Mouse (Mus musculus) heart, adult 18-20 months (tissue): Measurements from ENCODE around the gene Smc4. TPM values are rescaled to one million over a fixed set of nuclear protein-coding genes. Genes with fewer than 3 reads are reported as not detected.
A peak's percentile ranks its signal among the peaks of the same experiment; 100 is the strongest.
"Not testable (repeated sequence)": the region's sequence is repeated elsewhere in the genome, so short reads cannot be mapped to it uniquely, and the experiment has no call there.

Experiments used
- DNase-seq, 2 experiments: peaks; one replicate each; pipeline ENCODE4 v3.0.0; 2021 to 2022; ENCODE audit warnings: mixed read lengths in 1 of 2
- total RNA-seq, 2 experiments: library from RNA; stranded (reverse); gene quantifications; 2 replicates each; pipeline ENCODE4 v1.2.3; 2021

Gene Smc4
- total RNA-seq, 2 experiments from 2014 or later, result 9.7 to 13.3 TPM

DNA sequence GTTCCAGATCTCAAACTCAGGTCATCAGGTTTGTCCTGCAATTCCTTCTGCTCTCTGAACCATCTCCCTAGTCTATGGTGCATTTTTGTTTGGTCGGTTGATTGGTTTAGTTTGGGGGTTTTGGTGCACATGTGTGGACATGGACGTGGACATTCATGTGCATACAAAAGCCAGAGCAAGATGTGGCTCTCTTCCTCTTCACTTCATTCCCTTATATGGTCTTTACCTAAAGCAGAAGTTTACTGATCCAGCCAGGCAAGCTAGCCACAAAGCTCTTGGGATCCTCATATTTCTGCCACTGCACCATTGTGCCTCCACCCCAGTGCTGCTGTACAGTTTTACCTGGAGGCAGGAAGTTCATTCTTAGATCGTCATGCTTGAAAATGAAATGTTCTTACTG is 12.6 kb downstream of the Smc4 start:
- no peak for DNase-seq

DNA sequence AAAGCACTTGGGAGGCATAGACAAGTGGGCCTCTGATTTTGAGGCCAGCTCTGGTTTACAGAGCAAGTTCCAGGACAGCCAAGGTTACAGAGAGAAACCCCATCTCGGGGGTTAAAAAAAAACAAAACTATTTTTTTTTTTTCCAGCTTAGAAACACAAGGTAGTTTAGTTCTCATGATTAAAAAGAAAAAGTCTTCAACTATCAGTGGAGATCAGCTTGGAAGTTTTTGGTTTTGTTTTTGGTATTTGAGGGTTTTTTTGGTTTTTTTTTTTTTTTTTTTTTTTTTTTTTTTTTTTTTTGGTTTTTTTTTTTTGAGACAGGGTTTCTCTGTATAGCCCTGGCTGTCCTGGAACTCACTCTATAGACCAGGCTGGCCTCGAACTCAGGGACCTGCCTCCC is 14.1 kb downstream of the Smc4 start:
- not testable (repeated sequence) for DNase-seq

DNA sequence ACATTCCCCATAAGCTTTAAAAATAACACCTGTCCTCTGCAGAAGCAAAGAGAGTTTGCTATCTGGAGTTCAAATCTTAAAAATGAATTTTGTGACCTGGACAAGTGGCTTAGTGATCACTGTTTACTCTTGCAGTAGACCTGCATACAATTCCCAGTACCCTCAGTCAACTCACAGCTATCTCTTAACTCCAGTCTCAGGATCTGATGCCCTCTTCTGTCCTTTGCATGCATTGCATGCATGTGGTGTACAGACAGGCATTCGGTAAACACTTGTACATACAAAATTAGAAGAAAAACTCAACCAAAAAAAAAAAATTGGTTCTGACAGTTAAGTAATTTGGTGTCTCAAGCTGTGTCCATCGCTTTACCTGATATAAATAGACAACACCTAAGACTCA is 15.7 kb downstream of the Smc4 start:
- no peak for DNase-seq

DNA sequence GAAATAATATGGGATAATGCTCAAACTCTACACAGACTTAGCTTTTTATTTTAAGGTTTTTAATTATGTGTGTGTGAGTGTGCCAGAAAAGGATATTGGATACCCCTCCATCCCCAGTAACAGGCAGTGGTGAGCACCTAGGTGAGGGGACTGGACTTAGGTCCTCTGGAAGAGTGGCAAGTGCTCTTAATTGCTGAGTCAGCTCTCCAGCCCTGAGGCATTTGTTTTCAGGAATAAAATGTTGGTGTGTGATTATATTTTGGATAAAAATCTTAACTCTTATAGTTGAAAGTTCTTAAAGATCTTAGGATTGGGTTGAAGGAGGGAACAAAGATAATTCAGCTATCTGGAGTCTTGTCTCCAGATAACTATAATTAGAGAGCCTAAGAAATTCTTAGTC is 16.2 kb downstream of the Smc4 start:
- no peak for DNase-seq

DNA sequence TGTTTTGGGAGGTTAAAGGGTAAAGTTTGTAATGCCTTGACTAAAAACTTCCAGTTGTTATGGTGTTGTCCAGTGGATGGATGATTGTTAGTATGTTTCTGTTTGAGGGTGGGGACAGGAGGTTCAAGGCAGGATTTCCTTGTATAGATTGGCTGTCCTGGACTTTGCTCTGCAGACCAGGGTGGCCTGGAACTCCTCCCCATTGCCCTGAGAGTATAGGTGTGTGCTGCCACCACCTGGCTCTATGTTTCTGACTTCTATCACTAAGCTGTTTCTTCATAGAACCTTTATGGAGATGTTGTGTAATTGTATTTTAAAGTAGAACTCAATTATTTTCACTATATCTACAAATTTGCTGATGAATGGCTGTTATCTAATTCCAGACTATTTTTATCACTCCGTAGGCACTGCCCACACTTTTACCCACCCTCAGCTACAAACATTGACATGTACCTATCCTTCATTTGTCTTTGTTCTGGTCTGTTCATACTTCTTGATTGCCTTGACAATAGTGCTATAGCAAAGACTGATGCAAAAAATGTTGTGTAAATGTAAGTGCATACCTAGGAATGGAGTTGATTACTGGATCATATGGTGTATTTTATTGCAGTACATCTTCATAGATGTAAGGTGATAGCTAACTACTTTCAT is 21.7 kb downstream of the Smc4 start:
- no peak for DNase-seq

DNA sequence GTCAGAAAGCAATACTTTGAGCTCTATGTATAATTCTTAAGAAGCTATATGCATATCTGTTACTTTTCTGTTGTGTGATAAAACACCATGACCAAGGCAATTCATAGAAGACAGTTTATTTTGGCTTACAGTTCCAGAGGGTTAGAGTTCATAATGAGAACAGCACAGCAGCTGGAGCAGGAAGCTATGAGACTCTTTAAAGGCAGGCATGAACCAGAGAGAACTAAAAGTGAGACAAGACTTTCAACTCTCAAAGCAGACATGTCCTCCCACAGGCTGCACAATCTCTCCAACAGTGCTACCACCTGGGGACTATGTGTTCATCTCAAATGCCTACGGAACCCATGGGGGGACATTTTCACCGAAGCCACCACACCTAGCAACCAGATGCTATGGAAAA is 35.6 kb downstream of the Smc4 start:
- no peak for DNase-seq

- no peak for DNase-seq
These were observed 36.8 kb downstream of the Smc4 start for GRCm38 (mm10) chr3:69041298-69041697.

DNA sequence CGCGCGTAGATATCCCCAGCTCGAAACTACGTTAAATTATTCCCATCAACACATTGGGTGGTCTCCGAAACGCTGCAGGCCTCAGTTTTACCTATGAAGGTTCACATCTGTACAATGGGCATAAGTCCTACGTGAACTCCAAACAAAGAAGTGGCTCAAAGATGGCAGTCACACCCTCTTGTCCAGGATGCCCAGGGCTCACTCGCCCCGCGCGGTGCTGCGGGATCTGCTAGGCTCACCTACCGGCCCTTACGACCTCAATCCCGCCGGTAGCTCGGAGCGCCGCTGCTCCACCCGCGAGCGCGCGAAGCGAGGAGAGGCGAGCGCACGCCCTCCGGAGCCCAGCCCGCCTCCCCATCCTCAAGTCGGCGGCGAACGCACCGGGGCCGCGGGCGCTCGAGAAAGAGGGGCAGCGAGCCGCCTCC is 39.6 kb downstream of the Smc4 start:
- DNase-seq, result peak in 1 of 2 experiments; percentile 55

- peak; percentile 90 to 93 for DNase-seq
These were observed 40.3 kb downstream of the Smc4 start, which contains the start of gene Trim59 for GRCm38 (mm10) chr3:69044645-69045399. Gene Trim59, minus strand, starts transcription at chr3:69044755.

- DNase-seq, result no peak
These were observed 40.8 kb downstream of the Smc4 start for GRCm38 (mm10) chr3:69045400-69045703.

- peak in 1 of 2 experiments; percentile 26 for DNase-seq
These were observed 41.2 kb downstream of the Smc4 start for GRCm38 (mm10) chr3:69045750-69046149.

DNA sequence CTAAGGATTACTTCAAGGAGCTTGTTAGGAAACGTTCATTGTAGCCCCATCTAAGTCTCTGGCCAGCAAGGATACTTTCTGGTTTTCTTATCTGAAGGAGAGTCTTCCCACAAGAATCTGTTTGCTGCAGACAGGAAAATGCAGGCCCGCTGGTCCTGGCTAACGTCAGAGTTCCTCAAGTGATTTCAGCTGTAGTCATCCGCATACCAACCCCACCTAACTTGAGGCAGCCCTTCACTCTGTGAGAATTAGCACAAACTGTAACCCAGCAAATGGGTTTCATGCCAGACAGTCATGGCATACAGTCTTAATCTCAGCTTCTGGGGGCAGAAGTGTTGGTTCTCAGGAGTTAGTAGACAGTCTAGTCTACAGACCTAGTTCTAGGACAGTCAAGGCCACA is 42.0 kb downstream of the Smc4 start:
- no peak for DNase-seq

DNA sequence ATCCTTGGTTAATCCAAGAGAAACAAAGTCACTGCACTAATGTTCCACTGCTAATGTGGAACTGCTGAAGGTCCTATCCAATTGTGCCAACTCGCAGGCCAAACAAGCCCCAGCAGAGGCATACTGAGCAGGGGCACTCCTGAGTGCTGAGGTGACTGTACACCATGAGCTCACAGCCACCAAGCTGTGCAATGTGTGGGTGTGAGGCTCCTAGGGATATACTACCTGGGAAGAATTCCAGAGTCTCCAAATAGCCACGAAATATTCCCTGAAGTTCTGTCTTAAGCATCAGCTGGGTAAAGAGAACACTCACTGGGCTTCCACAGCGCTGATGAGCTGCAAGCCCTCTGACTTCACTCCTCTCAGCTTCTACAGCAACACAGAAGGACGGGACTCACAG is 43.1 kb downstream of the Smc4 start:
- no peak for DNase-seq

DNA sequence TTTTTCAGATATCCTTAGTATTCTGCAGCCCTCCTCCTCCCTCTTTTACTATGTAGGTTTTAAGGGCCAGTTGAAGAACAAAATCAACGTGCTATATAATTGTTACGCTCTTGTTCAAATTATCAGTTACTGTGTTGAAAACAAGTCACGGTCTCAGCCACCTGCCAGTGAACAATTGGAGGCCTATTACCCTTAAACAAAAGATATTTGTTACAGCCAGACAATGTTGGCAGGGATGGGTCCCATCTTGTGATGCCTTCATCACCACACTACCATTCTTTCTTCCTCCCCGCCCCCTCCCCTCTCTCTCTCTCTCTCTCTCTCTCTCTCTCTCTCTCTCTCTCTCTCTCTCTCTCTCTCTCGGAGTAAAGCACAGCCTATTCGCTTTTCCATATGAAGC is 44.5 kb downstream of the Smc4 start:
- DNase-seq, result no peak

DNA sequence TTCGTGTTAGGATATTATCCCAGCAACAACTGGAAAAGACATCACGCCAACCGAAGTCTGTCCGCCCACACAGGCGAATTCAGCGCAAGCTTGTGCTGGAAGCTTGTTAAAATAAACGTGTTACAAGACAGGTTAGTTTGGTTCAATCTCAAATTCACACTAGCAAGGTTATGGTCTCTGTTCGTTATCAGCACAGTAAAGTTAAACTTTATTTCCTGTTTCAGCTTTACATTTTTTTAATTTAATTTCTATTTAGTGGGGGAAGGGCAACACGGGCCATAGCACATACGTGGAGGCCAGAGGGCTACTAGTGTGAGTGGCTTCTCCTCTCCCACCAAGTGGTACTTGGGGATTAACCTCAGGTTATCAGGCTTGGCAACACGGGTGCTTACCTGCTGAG is 47.4 kb downstream of the Smc4 start:
- DNase-seq, result no peak

DNA sequence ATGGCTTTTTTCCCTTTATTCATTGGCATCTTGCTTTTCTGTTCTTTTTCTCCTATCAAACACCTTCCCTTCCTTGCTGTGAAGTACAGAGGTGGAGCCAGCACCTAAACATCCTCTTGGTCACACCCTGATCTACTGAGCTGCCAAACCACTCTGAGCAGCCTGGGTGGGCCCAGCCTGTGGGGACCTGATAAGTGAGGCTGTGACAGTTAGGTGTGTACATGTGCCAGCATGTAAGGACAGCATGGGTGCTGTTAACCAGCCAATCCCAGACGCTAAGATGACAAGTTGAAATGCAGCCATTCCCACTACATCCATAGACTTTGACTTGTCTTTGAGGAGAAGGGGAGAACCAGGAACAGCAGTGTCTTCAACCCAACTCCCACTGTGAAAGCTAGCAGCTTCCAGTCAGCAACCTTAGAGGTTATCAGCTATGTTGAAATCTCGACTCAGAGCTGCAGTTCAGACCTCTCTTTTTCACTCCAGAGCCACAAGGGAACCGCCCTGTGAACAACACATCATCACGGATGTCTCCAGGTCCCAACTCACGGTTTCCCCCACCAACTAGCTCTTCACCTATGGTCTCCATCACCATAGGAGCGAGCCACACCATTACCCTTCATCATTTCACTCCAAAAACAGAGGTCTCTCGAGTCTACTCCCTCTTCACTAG is 50.4 kb downstream of the Smc4 start:
- DNase-seq, result no peak

GRCm38 (mm10) chr3:69055871-69056270 is 51.3 kb downstream of the Smc4 start:
- no peak for DNase-seq

- DNase-seq, result no peak
These were observed 56.1 kb downstream of the Smc4 start for GRCm38 (mm10) chr3:69060672-69061071.

DNA sequence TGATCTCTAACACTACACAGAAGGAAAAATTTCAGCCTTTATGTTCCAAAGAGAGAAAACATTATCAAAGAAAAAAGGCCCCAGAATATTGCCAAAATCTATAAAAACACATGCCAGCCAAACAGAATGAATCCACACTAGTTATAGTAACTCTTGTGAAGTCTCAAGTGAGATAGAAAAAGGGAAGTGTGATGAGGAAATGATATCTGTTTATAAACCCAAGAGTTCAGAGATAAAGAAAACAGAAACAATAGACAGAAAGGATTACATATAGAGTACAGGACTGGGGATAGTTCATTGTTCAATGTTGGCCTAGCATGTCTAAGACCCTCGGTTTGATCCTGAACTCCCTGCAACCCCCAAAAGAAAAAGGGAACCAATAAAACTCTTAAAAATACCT is 58.2 kb downstream of the Smc4 start:
- no peak for DNase-seq

DNA sequence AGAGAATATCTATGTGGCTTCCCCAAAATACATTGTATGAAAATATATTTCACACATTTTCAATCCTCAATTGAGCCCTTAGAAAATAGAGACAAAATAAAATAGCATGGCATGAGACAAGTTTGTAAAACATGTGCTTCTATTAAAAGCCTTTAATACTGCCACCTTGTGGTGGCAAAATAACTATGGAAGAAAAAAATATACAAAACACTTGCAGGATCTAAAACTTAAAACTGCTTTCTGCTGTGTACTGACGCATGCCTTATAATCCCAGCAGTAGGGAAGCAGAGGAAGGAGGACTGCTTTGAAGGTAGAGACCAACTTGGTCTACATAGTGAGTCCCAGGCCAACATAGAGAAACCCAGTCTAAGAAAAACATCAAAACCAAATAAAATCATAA is 59.5 kb downstream of the Smc4 start:
- DNase-seq, result no peak
